Mouse (Mus musculus): ENCODE results near the gene Ahcy.

DNA sequence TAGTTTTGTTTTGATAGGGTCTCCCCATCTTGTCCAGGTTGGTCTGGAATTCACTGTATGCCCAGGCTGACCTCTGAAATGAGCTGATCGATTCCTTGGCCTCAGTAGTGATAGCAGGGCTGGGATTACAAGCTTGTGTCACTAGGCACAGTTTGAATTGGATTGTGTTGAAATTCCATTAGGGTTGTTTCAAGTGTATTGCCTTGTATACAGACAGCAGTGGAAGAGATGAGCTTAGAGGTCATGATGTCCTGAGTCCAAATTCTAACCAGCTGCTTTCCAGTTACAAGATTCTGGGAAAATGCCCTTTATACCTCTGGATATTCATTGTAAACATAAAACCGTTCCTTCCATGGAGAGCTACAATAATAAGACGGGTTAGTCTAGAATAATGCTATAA, 950 bp downstream of the Ahcy start:
- TF ChIP-seq CTCF (IDR thresholded peaks at IDR 0.05; ENCODE audit: borderline replicate concordance, insufficient read depth, low read depth, low read length): no peak
- no peak for TF ChIP-seq POLR2A (IDR thresholded peaks at IDR 0.05; ENCODE audit: borderline replicate concordance, insufficient read depth, low read length)

All from cerebellum, adult 2 months (tissue).